Mouse (Mus musculus) myocyte (in vitro differentiated cells): ENCODE measurements around the gene Cptp.

Experiments used
- CEBPB ChIP-seq: IDR thresholded peaks from 2 replicates; pipeline ENCODE4 v1.6.1; 2011; ENCODE audit warnings: mild to moderate bottlenecking, moderate library complexity; ENCODE audit not compliant: poor library complexity, insufficient read depth, severe bottlenecking
- E2F4 ChIP-seq: IDR thresholded peaks from one replicate; pipeline ENCODE4 v1.6.1; 2011; ENCODE audit warnings: mild to moderate bottlenecking, control low read depth, moderate library complexity; ENCODE audit not compliant: insufficient read depth
- POLR2A ChIP-seq: IDR thresholded peaks from one replicate; pipeline ENCODE4 v1.6.1; 2011; ENCODE audit warnings: low read depth, mild to moderate bottlenecking, control low read depth, moderate library complexity; ENCODE audit not compliant: insufficient read length
- POLR2AphosphoS2 ChIP-seq: IDR thresholded peaks from one replicate; pipeline ENCODE4 v1.6.1; 2011; ENCODE audit warnings: low read depth, control low read depth; ENCODE audit not compliant: insufficient read length

DNA sequence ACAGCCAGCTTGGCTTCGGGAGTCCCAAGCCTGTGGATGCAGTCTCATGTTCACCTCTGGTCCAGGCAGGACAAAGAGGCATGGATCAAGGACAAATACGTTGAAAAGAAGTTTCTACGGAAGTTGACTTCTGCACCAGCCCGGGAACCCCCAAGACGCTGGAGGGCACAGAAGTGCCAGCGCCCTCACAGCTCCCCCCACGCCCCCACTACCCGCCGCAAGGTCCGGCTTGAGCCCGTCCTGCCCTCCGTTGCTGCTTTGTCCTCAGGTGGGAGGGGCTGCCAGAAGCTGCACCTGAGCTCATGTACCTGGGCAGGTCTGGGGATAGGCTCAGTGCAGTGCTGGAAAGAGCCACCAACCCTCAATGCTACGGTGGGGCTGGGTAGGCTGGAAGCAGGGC lies 34.0 kb upstream of the Cptp start:
- TF ChIP-seq POLR2A, result no peak
- TF ChIP-seq POLR2AphosphoS2, result no peak
- no peak for TF ChIP-seq E2F4
- TF ChIP-seq CEBPB, result no peak
